Mouse (Mus musculus) megakaryocyte, embryonic 14.5 days (primary cell): ENCODE data around the gene Xpnpep1. TPM values are rescaled to one million over a fixed set of nuclear protein-coding genes. Genes with fewer than 3 reads are reported as not detected.

Experiments used
- H3K27me3 ChIP-seq: replicated peaks from 2 replicates; pipeline ENCODE3; 2012; ENCODE audit warnings: inconsistent platforms
- H3K36me3 ChIP-seq: replicated peaks from 2 replicates; pipeline ENCODE3; 2012; ENCODE audit warnings: low read length, inconsistent platforms, mixed read lengths
- H3K4me1 ChIP-seq: 2 replicates; pipeline ENCODE4 v1.6.1; 2012; ENCODE audit warnings: inconsistent platforms
- H3K4me3 ChIP-seq: replicated peaks from 2 replicates; pipeline ENCODE3; 2012; ENCODE audit warnings: moderate library complexity, mild to moderate bottlenecking, inconsistent platforms
- H3K9me3 ChIP-seq: 2 replicates; pipeline ENCODE4 v1.6.1; 2012; ENCODE audit warnings: inconsistent platforms
- FLI1 ChIP-seq: IDR thresholded peaks from 2 replicates; pipeline ENCODE4 v1.6.1; 2012; ENCODE audit warnings: low read length, inconsistent platforms, mixed read lengths
- GATA1 ChIP-seq: IDR thresholded peaks from 3 replicates; pipeline ENCODE4 v1.6.1; 2012; ENCODE audit warnings: mixed read lengths, low read length, inconsistent platforms, borderline replicate concordance
- polyA plus RNA-seq: library from polyadenylated mRNA; stranded (reverse); fragments of >175 nt; gene quantifications from 2 replicates; pipeline ENCODE4 v1.2.3, GENCODE M21; 2012; ENCODE audit warnings: low replicate concordance; ENCODE audit not compliant: insufficient read depth

Gene Xpnpep1
- polyA plus RNA-seq, 1 experiment: 183 TPM

DNA sequence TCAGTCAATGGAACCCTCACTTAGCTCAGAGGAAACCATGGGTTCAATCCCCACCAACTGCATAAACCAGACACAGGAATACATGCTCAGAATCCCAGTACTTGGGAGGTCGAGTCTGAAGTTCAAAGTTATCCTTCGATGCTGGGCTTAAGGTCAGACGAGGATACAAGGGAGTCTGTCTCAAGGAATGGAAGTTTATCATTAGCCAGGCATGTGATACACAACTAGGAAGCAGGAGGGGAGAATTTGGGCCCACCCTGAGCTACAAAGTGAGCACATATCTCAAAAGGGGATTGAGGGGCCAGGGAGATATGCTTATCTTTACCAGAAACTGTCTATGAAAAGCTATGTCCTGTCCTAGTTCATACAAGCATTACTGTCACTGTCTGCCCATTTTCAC lies 7.4 kb downstream of the Xpnpep1 start:
- H3K4me3 ChIP-seq: peak overlapping the region; percentile 91
- TF ChIP-seq FLI1 (no peak), GATA1 (no peak)
- no peaks in the 10 kb centered on the region for H3K27me3 ChIP-seq
- H3K36me3 ChIP-seq: peaks cover 68% of the 10 kb centered on the region
- H3K4me1 ChIP-seq: peaks cover 97% of the 10 kb centered on the region
- H3K9me3 ChIP-seq: no peaks in the 10 kb centered on the region

- TF ChIP-seq GATA1: no peak
- TF ChIP-seq FLI1: no peak
- peak overlapping the region; percentile 91 for H3K4me3 ChIP-seq
- peaks cover 97% of the 10 kb centered on the region for H3K4me1 ChIP-seq
- H3K27me3 ChIP-seq: no peaks in the 10 kb centered on the region
- H3K36me3 ChIP-seq: peaks cover 72% of the 10 kb centered on the region
- H3K9me3 ChIP-seq: no peaks in the 10 kb centered on the region
Observed at GRCm38 (mm10) chr19:53031957-53032371, 8.1 kb downstream of the Xpnpep1 start.

DNA sequence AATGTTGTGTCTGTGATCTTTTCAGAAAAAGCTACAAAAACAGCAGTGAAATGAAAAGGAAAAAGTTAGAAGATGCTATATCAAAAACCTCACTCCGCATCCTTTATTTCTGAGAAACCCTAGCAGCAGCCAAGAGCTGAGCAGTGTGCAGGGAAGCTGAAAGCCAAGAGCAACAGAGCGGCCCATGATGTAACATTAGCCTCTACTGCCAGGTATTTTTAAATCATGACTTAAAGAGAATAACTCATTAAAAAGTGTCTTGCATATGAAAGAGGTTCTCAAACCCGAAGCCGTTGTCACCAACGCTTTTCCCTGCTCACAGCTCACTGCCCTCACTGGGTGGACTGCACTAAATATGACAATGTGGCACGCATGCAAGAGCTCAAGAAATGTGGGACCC lies 9.7 kb downstream of the Xpnpep1 start:
- H3K4me3 ChIP-seq: peak overlapping the region; percentile 91
- H3K4me1 ChIP-seq: peaks cover 94% of the 10 kb centered on the region
- H3K9me3 ChIP-seq: no peaks in the 10 kb centered on the region
- no peaks in the 10 kb centered on the region for H3K27me3 ChIP-seq
- peaks cover 79% of the 10 kb centered on the region for H3K36me3 ChIP-seq
- TF ChIP-seq FLI1 (no peak), GATA1 (no peak)

DNA sequence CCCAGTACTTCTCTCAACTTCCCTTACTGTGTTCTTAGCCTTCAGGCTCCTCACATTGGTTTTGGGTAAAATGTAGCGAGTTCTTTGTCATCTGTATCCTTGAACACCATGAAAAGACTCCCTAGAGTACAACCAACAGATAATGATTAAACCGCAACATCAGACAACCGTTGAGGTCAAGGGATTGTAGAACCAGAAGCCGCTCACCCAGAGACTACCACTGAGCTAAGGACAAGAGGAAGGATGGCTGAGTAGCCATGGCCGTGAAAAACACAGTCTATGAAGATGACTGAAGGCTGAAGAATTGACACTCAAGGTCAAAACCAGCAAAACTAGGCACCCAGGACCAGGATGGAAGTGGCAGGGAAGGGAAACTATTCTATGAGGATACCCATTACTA lies 10.3 kb downstream of the Xpnpep1 start:
- H3K36me3 ChIP-seq: peaks cover 80% of the 10 kb centered on the region
- H3K27me3 ChIP-seq: no peaks in the 10 kb centered on the region
- peaks cover 94% of the 10 kb centered on the region for H3K4me1 ChIP-seq
- no peaks in the 10 kb centered on the region for H3K9me3 ChIP-seq
- H3K4me3 ChIP-seq: peak overlapping the region; percentile 91
- no peak for TF ChIP-seq GATA1
- no peak for TF ChIP-seq FLI1

GRCm38 (mm10) chr19:53029045-53029444 lies 11.0 kb downstream of the Xpnpep1 start:
- peaks cover 96% of the 10 kb centered on the region for H3K4me1 ChIP-seq
- TF ChIP-seq GATA1 (no peak), FLI1 (no peak)
- H3K27me3 ChIP-seq: no peaks in the 10 kb centered on the region
- no peaks in the 10 kb centered on the region for H3K9me3 ChIP-seq
- peak overlapping the region; percentile 91 for H3K4me3 ChIP-seq
- peaks cover 82% of the 10 kb centered on the region for H3K36me3 ChIP-seq

GRCm38 (mm10) chr19:53028216-53028615 lies 11.8 kb downstream of the Xpnpep1 start:
- Histone ChIP-seq H3K4me3 (peak overlapping the region; percentile 91), H3K9me3 (no peaks in the 10 kb centered on the region), H3K36me3 (peaks cover 86% of the 10 kb centered on the region), H3K4me1 (peaks cover 95% of the 10 kb centered on the region), H3K27me3 (no peaks in the 10 kb centered on the region)
- TF ChIP-seq FLI1: no peak
- TF ChIP-seq GATA1: no peak

- TF ChIP-seq GATA1 (no peak), FLI1 (no peak)
- Histone ChIP-seq H3K36me3 (peaks cover 99% of the 10 kb centered on the region), H3K27me3 (no peaks in the 10 kb centered on the region), H3K4me3 (no peak overlapping the region), H3K9me3 (no peaks in the 10 kb centered on the region), H3K4me1 (peaks cover 76% of the 10 kb centered on the region)
Observed at GRCm38 (mm10) chr19:53023189-53023588, 16.8 kb downstream of the Xpnpep1 start.

GRCm38 (mm10) chr19:53022037-53022614 lies 17.9 kb downstream of the Xpnpep1 start:
- no peaks in the 10 kb centered on the region for H3K27me3 ChIP-seq
- H3K36me3 ChIP-seq: peaks cover 99% of the 10 kb centered on the region
- TF ChIP-seq GATA1 (no peak), FLI1 (no peak)
- H3K4me1 ChIP-seq: peaks cover 76% of the 10 kb centered on the region
- H3K4me3 ChIP-seq: no peak overlapping the region
- no peaks in the 10 kb centered on the region for H3K9me3 ChIP-seq

DNA sequence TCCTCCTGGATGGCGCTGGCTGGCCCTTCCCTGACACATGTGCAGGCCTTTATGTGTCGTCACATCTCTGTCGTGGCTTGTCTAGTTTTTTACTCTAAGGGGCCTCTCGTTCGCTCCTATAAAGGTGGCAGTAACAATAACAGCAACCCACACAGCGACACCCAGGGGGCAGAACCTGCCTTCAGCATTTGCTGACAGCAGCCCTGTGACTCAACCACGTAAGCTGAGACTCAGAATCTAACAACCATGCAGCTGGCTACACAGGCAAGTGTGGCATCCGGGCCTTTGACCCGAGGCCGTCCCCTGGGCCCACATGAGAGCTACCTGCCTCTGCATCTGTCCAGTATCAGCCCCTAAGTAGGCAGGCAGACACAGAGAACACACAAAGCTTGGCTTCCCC lies 18.5 kb downstream of the Xpnpep1 start:
- Histone ChIP-seq H3K27me3 (no peaks in the 10 kb centered on the region), H3K36me3 (peaks cover 99% of the 10 kb centered on the region), H3K9me3 (no peaks in the 10 kb centered on the region), H3K4me1 (peaks cover 75% of the 10 kb centered on the region), H3K4me3 (no peak overlapping the region)
- no peak for TF ChIP-seq GATA1
- TF ChIP-seq FLI1: no peak

- Histone ChIP-seq H3K9me3 (no peaks in the 10 kb centered on the region), H3K4me3 (no peak overlapping the region), H3K4me1 (peaks cover 79% of the 10 kb centered on the region), H3K36me3 (peaks cover 99% of the 10 kb centered on the region), H3K27me3 (no peaks in the 10 kb centered on the region)
- no peak for TF ChIP-seq GATA1
- no peak for TF ChIP-seq FLI1
Observed at GRCm38 (mm10) chr19:53019716-53020463, 20.1 kb downstream of the Xpnpep1 start.
